Mouse (Mus musculus): Measurements from ENCODE around the gene Lrrc42. TPM values are rescaled to one million over a fixed set of nuclear protein-coding genes. Genes with fewer than 3 reads are reported as not detected.

The Lrrc42 gene
- polyA plus RNA-seq, 1 experiment from 2014 or later: 29.3 TPM

DNA sequence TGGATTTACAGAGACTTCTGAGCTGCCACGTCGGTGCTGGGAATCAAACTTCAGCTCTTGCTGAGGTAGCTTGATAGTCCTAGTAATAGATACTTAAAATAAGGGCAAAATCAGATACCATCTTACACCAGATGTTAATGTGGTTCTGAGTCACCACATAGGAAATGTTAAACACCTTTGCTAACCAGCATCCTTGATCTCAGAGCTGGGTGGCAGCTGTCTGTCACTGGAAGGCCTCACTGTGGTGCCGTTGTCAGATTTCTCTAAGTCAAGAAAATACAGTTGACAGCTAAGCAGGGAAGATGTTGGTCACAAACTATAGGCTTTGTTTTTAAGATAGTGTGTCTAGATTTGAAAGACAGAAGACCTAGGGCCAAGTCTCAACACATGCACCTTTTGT is 51.6 kb downstream of the Lrrc42 start:
- TF ChIP-seq CTCF (IDR thresholded peaks at IDR 0.05; ENCODE audit: low read depth) (no peak), EP300 (optimal IDR thresholded peaks at IDR 0.05) (no peak)
- H3K4me1 ChIP-seq (replicated peaks; ENCODE audit: control insufficient read depth, insufficient read depth): no peaks in the 10 kb centered on the region
- no peak overlapping the region for H3K4me2 ChIP-seq (replicated peaks; ENCODE audit: low read depth)
- no peaks in the 10 kb centered on the region for H3K27me3 ChIP-seq (ENCODE audit: control insufficient read depth, insufficient read depth, low read length)
- H3K9ac ChIP-seq (ENCODE audit: low read length): no peak overlapping the region
- H3K36me3 ChIP-seq (ENCODE audit: control insufficient read depth, insufficient read depth, low read length): peaks cover 32% of the 10 kb centered on the region
- ATAC-seq (ENCODE audit: low FRiP score, low TSS enrichment) (no peak), DNase-seq (ENCODE audit: low spot score) (no peak)
- no peak overlapping the region for H3K4me3 ChIP-seq (ENCODE audit: low read depth, low read length)
- H3K27ac ChIP-seq (replicated peaks): no peak overlapping the region
- 98% methylated on average over 3 of the region's 3 CpGs for WGBS
- H3K9me3 ChIP-seq (ENCODE audit: control insufficient read depth, low read length): no peaks in the 10 kb centered on the region

DNA sequence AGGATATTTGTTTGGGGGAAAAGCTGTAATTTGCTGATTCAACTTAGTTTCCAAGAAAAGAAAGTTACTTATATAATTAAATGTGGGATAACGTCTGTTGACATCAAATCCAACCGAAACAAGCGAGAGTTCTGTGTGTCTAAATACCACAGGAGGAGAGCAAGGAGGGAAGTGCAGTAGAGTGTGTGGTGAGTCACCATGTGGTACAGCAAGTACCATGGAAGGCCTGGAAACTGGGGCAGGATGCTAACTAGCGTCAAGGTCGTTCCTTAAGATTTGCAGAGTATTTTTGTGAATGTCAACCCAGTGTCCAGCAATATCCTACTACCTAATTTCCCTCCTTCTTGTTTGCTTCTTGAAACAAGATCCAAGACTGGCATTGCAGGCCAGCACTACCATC is 55.3 kb downstream of the Lrrc42 start:
- H3K4me1 ChIP-seq (replicated peaks; ENCODE audit: control insufficient read depth, insufficient read depth): no peaks in the 10 kb centered on the region
- no peaks in the 10 kb centered on the region for H3K9me3 ChIP-seq (ENCODE audit: control insufficient read depth, low read length)
- ATAC-seq (ENCODE audit: low FRiP score, low TSS enrichment) (no peak), DNase-seq (ENCODE audit: low spot score) (no peak)
- WGBS: 95% methylated on average over 5 of the region's 5 CpGs
- no peak overlapping the region for H3K4me2 ChIP-seq (replicated peaks; ENCODE audit: low read depth)
- no peak overlapping the region for H3K4me3 ChIP-seq (ENCODE audit: low read depth, low read length)
- H3K27me3 ChIP-seq (ENCODE audit: control insufficient read depth, insufficient read depth, low read length): no peaks in the 10 kb centered on the region
- no peak overlapping the region for H3K9ac ChIP-seq (ENCODE audit: low read length)
- TF ChIP-seq EP300 (optimal IDR thresholded peaks at IDR 0.05): no peak
- TF ChIP-seq CTCF (IDR thresholded peaks at IDR 0.05; ENCODE audit: low read depth): no peak
- peaks cover 38% of the 10 kb centered on the region for H3K36me3 ChIP-seq (ENCODE audit: control insufficient read depth, insufficient read depth, low read length)
- H3K27ac ChIP-seq (replicated peaks): no peak overlapping the region

- ATAC-seq (ENCODE audit: low FRiP score, low TSS enrichment) (no peak), DNase-seq (ENCODE audit: low spot score) (no peak)
- TF ChIP-seq EP300 (optimal IDR thresholded peaks at IDR 0.05) (no peak), CTCF (IDR thresholded peaks at IDR 0.05; ENCODE audit: low read depth) (no peak)
- H3K27ac ChIP-seq (replicated peaks): no peak overlapping the region
- no peaks in the 10 kb centered on the region for H3K9me3 ChIP-seq (ENCODE audit: control insufficient read depth, low read length)
- WGBS: 93% methylated on average over 2 of the region's 2 CpGs
- H3K9ac ChIP-seq (ENCODE audit: low read length): no peak overlapping the region
- H3K36me3 ChIP-seq (ENCODE audit: control insufficient read depth, insufficient read depth, low read length): peaks cover 39% of the 10 kb centered on the region
- no peak overlapping the region for H3K4me2 ChIP-seq (replicated peaks; ENCODE audit: low read depth)
- no peaks in the 10 kb centered on the region for H3K4me1 ChIP-seq (replicated peaks; ENCODE audit: control insufficient read depth, insufficient read depth)
- H3K27me3 ChIP-seq (ENCODE audit: control insufficient read depth, insufficient read depth, low read length): no peaks in the 10 kb centered on the region
- no peak overlapping the region for H3K4me3 ChIP-seq (ENCODE audit: low read depth, low read length)
These were observed 56.9 kb downstream of the Lrrc42 start for GRCm38 (mm10) chr4:107196454-107196853.

- Histone ChIP-seq H3K9ac (ENCODE audit: low read length) (no peak overlapping the region), H3K9me3 (ENCODE audit: control insufficient read depth, low read length) (no peaks in the 10 kb centered on the region), H3K4me3 (ENCODE audit: low read depth, low read length) (no peak overlapping the region), H3K4me1 (replicated peaks; ENCODE audit: control insufficient read depth, insufficient read depth) (no peaks in the 10 kb centered on the region), H3K27ac (replicated peaks) (no peak overlapping the region), H3K36me3 (ENCODE audit: control insufficient read depth, insufficient read depth, low read length) (peaks cover 31% of the 10 kb centered on the region), H3K4me2 (replicated peaks; ENCODE audit: low read depth) (no peak overlapping the region), H3K27me3 (ENCODE audit: control insufficient read depth, insufficient read depth, low read length) (no peaks in the 10 kb centered on the region)
- DNase-seq (ENCODE audit: low spot score): no peak
- ATAC-seq (ENCODE audit: low FRiP score, low TSS enrichment): no peak
- peak; percentile 24; the same call in 1 of the 2 replicates for TF ChIP-seq CTCF (IDR thresholded peaks at IDR 0.05; ENCODE audit: low read depth)
- no peak for TF ChIP-seq EP300 (optimal IDR thresholded peaks at IDR 0.05)
- 94% methylated on average over 3 of the region's 3 CpGs for WGBS
These were observed 59.5 kb downstream of the Lrrc42 start for GRCm38 (mm10) chr4:107193841-107194240.

GRCm38 (mm10) chr4:107185703-107186102 is 67.6 kb downstream of the Lrrc42 start:
- no peak for DNase-seq (ENCODE audit: low spot score)

More at GRCm38 (mm10) chr4:107185703-107186102, 67.6 kb downstream of the Lrrc42 start:
- Histone ChIP-seq H3K27me3 (ENCODE audit: control insufficient read depth, insufficient read depth, low read length) (no peaks in the 10 kb centered on the region), H3K27ac (replicated peaks) (no peak overlapping the region), H3K4me3 (ENCODE audit: low read depth, low read length) (no peak overlapping the region), H3K36me3 (ENCODE audit: control insufficient read depth, insufficient read depth, low read length) (peaks cover 13% of the 10 kb centered on the region), H3K9me3 (ENCODE audit: control insufficient read depth, low read length) (no peaks in the 10 kb centered on the region), H3K4me2 (replicated peaks; ENCODE audit: low read depth) (no peak overlapping the region), H3K9ac (ENCODE audit: low read length) (no peak overlapping the region), H3K4me1 (replicated peaks; ENCODE audit: control insufficient read depth, insufficient read depth) (no peaks in the 10 kb centered on the region)
- WGBS: 64% methylated on average over 3 of the region's 3 CpGs
- no peak for ATAC-seq (ENCODE audit: low FRiP score, low TSS enrichment)
- TF ChIP-seq CTCF (IDR thresholded peaks at IDR 0.05; ENCODE audit: low read depth): no peak

Other genes starting within 250 kb of the Lrrc42 start
- 52.6 and 54.6 TPM in 2 replicates for gene Mrpl37, start 186.7 kb downstream of the Lrrc42 start, polyA plus RNA-seq (2015; fragmentation: Nextera tagmentation; extraction: Ambion mirVana)
- gene Cyb5rl, start 186.5 kb downstream of the Lrrc42 start, polyA plus RNA-seq (2015; fragmentation: Nextera tagmentation; extraction: Ambion mirVana): 5.6 and 6.2 TPM in 2 replicates
- gene Cdcp2, start 156.6 kb downstream of the Lrrc42 start, polyA plus RNA-seq (2015; fragmentation: Nextera tagmentation; extraction: Ambion mirVana): not detected in 2 replicates
- 473 and 483 TPM in 2 replicates for gene Tmem59, start 75.1 kb downstream of the Lrrc42 start, polyA plus RNA-seq (2015; fragmentation: Nextera tagmentation; extraction: Ambion mirVana)
- gene Tceanc2, start 74.4 kb downstream of the Lrrc42 start, polyA plus RNA-seq (2015; fragmentation: Nextera tagmentation; extraction: Ambion mirVana): 17.5 and 21.2 TPM in 2 replicates
- gene Ldlrad1, start 44.4 kb downstream of the Lrrc42 start, polyA plus RNA-seq (2015; fragmentation: Nextera tagmentation; extraction: Ambion mirVana): 0.08 TPM in 2 replicates
- 32.7 and 33.0 TPM in 2 replicates for gene Hspb11, start 61 bp upstream of the Lrrc42 start, polyA plus RNA-seq (2015; fragmentation: Nextera tagmentation; extraction: Ambion mirVana)
- gene Dio1, start 53.6 kb upstream of the Lrrc42 start, polyA plus RNA-seq (2015; fragmentation: Nextera tagmentation; extraction: Ambion mirVana): 0.87 and 0.93 TPM in 2 replicates
- 67.9 and 68.8 TPM in 2 replicates for gene Yipf1, start 60.8 kb upstream of the Lrrc42 start, polyA plus RNA-seq (2015; fragmentation: Nextera tagmentation; extraction: Ambion mirVana)
- gene Ndc1, start 114.3 kb upstream of the Lrrc42 start, polyA plus RNA-seq (2015; fragmentation: Nextera tagmentation; extraction: Ambion mirVana): 7.1 and 7.6 TPM in 2 replicates
- 0.47 and 0.74 TPM in 2 replicates for gene Glis1, start 181.1 kb upstream of the Lrrc42 start, polyA plus RNA-seq (2015; fragmentation: Nextera tagmentation; extraction: Ambion mirVana)